Mouse (Mus musculus): ENCODE results near the gene Trim23. TPM values are rescaled to one million over a fixed set of nuclear protein-coding genes. Genes with fewer than 3 reads are reported as not detected.

Trim23 gene
- polyA plus RNA-seq, 1 experiment: 1.2 TPM

GRCm38 (mm10) chr13:104155106-104155505 is 23.5 kb upstream of the Trim23 start:
- H3K4me3 ChIP-seq (ENCODE audit: extremely low read depth, insufficient read depth, insufficient read length): no peak overlapping the region
- TF ChIP-seq CTCF (IDR thresholded peaks at IDR 0.05; ENCODE audit: extremely low read depth, insufficient read depth, insufficient read length, insufficient replicate concordance) (no peak), POLR2A (IDR thresholded peaks at IDR 0.05; ENCODE audit: low read depth, low read length) (no peak)
- DNase-seq (ENCODE audit: low read depth in 1 of 2, low spot score in 2 of 2): no peak
- H3K4me1 ChIP-seq (ENCODE audit: control insufficient read depth, insufficient read depth, insufficient read length): no peaks in the 10 kb centered on the region
- 93% methylated on average over 7 of the region's 7 CpGs for WGBS
- H3K27me3 ChIP-seq (ENCODE audit: control insufficient read depth, insufficient read depth, low read length): no peaks in the 10 kb centered on the region
- H3K36me3 ChIP-seq (ENCODE audit: control insufficient read depth, insufficient read depth, low read length): peaks cover 18% of the 10 kb centered on the region
- no peak overlapping the region for H3K27ac ChIP-seq (ENCODE audit: insufficient read depth, low read length)

GRCm38 (mm10) chr13:104155686-104156085 is 22.9 kb upstream of the Trim23 start:
- 95% methylated on average over 1 of the region's 1 CpGs for WGBS
- Histone ChIP-seq H3K4me3 (ENCODE audit: extremely low read depth, insufficient read depth, insufficient read length) (no peak overlapping the region), H3K36me3 (ENCODE audit: control insufficient read depth, insufficient read depth, low read length) (peaks cover 20% of the 10 kb centered on the region), H3K27ac (ENCODE audit: insufficient read depth, low read length) (no peak overlapping the region), H3K27me3 (ENCODE audit: control insufficient read depth, insufficient read depth, low read length) (no peaks in the 10 kb centered on the region), H3K4me1 (ENCODE audit: control insufficient read depth, insufficient read depth, insufficient read length) (no peaks in the 10 kb centered on the region)
- no peak for DNase-seq (ENCODE audit: low read depth in 1 of 2, low spot score in 2 of 2)
- TF ChIP-seq CTCF (IDR thresholded peaks at IDR 0.05; ENCODE audit: extremely low read depth, insufficient read depth, insufficient read length, insufficient replicate concordance) (no peak), POLR2A (IDR thresholded peaks at IDR 0.05; ENCODE audit: low read depth, low read length) (no peak)

GRCm38 (mm10) chr13:104171711-104172110 is 6.9 kb upstream of the Trim23 start:
- H3K27ac ChIP-seq (ENCODE audit: insufficient read depth, low read length): no peak overlapping the region
- H3K36me3 ChIP-seq (ENCODE audit: control insufficient read depth, insufficient read depth, low read length): peaks cover 8% of the 10 kb centered on the region
- peaks cover 2% of the 10 kb centered on the region; the same call in 1 of the 2 replicates for H3K4me1 ChIP-seq (ENCODE audit: control insufficient read depth, insufficient read depth, insufficient read length)
- no peak for DNase-seq (ENCODE audit: low read depth in 1 of 2, low spot score in 2 of 2)
- TF ChIP-seq CTCF (IDR thresholded peaks at IDR 0.05; ENCODE audit: extremely low read depth, insufficient read depth, insufficient read length, insufficient replicate concordance) (no peak), POLR2A (IDR thresholded peaks at IDR 0.05; ENCODE audit: low read depth, low read length) (no peak)
- H3K27me3 ChIP-seq (ENCODE audit: control insufficient read depth, insufficient read depth, low read length): no peaks in the 10 kb centered on the region
- H3K4me3 ChIP-seq (ENCODE audit: extremely low read depth, insufficient read depth, insufficient read length): no peak overlapping the region
- WGBS: 90% methylated on average over 5 of the region's 5 CpGs

- Histone ChIP-seq H3K4me3 (ENCODE audit: extremely low read depth, insufficient read depth, insufficient read length) (no peak overlapping the region), H3K27me3 (ENCODE audit: control insufficient read depth, insufficient read depth, low read length) (no peaks in the 10 kb centered on the region), H3K36me3 (ENCODE audit: control insufficient read depth, insufficient read depth, low read length) (peaks cover 6% of the 10 kb centered on the region), H3K4me1 (ENCODE audit: control insufficient read depth, insufficient read depth, insufficient read length) (peaks cover 5% of the 10 kb centered on the region), H3K27ac (ENCODE audit: insufficient read depth, low read length) (no peak overlapping the region)
- no peak for DNase-seq (ENCODE audit: low read depth in 1 of 2, low spot score in 2 of 2)
- TF ChIP-seq CTCF (IDR thresholded peaks at IDR 0.05; ENCODE audit: extremely low read depth, insufficient read depth, insufficient read length, insufficient replicate concordance) (no peak), POLR2A (IDR thresholded peaks at IDR 0.05; ENCODE audit: low read depth, low read length) (no peak)
Observed at GRCm38 (mm10) chr13:104172498-104172897, 6.1 kb upstream of the Trim23 start.

- H3K36me3 ChIP-seq (ENCODE audit: control insufficient read depth, insufficient read depth, low read length): peaks cover 1% of the 10 kb centered on the region; the same call in 1 of the 2 replicates
- no peak for TF ChIP-seq CTCF (IDR thresholded peaks at IDR 0.05; ENCODE audit: extremely low read depth, insufficient read depth, insufficient read length, insufficient replicate concordance)
- TF ChIP-seq POLR2A (IDR thresholded peaks at IDR 0.05; ENCODE audit: low read depth, low read length): no peak
- no peaks in the 10 kb centered on the region for H3K27me3 ChIP-seq (ENCODE audit: control insufficient read depth, insufficient read depth, low read length)
- peaks cover 5% of the 10 kb centered on the region for H3K4me1 ChIP-seq (ENCODE audit: control insufficient read depth, insufficient read depth, insufficient read length)
- peak overlapping the region; percentile 4; the same call in 1 of the 2 replicates for H3K4me3 ChIP-seq (ENCODE audit: extremely low read depth, insufficient read depth, insufficient read length)
- no peak overlapping the region for H3K27ac ChIP-seq (ENCODE audit: insufficient read depth, low read length)
- WGBS: 48% methylated on average over 3 of the region's 3 CpGs
- DNase-seq (ENCODE audit: low read depth in 1 of 2, low spot score in 2 of 2): no peak
Observed at GRCm38 (mm10) chr13:104176874-104177273, 1.7 kb upstream of the Trim23 start.

GRCm38 (mm10) chr13:104177796-104178649 is 574 bp upstream of the Trim23 start, which contains the start of gene Trappc13:
Gene Trappc13 (minus strand): TSS chr13:104178469.
- peaks cover 1% of the 10 kb centered on the region; the same call in 1 of the 2 replicates for H3K36me3 ChIP-seq (ENCODE audit: control insufficient read depth, insufficient read depth, low read length)
- H3K27ac ChIP-seq (ENCODE audit: insufficient read depth, low read length): peak within 1 kb of the TSS; percentile 90
- peak within 1 kb of the TSS; percentile 99 for H3K4me3 ChIP-seq (ENCODE audit: extremely low read depth, insufficient read depth, insufficient read length)
- TF ChIP-seq POLR2A (IDR thresholded peaks at IDR 0.05; ENCODE audit: low read depth, low read length) (no peak), CTCF (IDR thresholded peaks at IDR 0.05; ENCODE audit: extremely low read depth, insufficient read depth, insufficient read length, insufficient replicate concordance) (no peak)
- no peaks in the 10 kb centered on the region for H3K27me3 ChIP-seq (ENCODE audit: control insufficient read depth, insufficient read depth, low read length)
- peaks cover 5% of the 10 kb centered on the region for H3K4me1 ChIP-seq (ENCODE audit: control insufficient read depth, insufficient read depth, insufficient read length)
- under 1% methylated on average over 32 of the region's 32 CpGs for WGBS
- peak in 1 of 2 experiments; percentile 72 for DNase-seq (ENCODE audit: low read depth in 1 of 2, low spot score in 2 of 2)
